Mouse (Mus musculus) liver, embryonic 11.5 days (tissue): ENCODE data around the gene Mroh2a. TPM values are rescaled to one million over a fixed set of nuclear protein-coding genes. Genes with fewer than 3 reads are reported as not detected.

ENCODE experiments used
- ATAC-seq: fragments of 200-750 bp; cut with Nextera tagmentation; replicated peaks from 2 replicates; pipeline ENCODE4 v1.8.0; 2017; ENCODE audit warnings: moderate number of reproducible peaks, mild to moderate bottlenecking, moderate TSS enrichment, moderate library complexity; ENCODE audit not compliant: low FRiP score
- DNase-seq: peaks from one replicate; pipeline ENCODE4 v3.0.0-alpha.2; 2017; ENCODE audit warnings: low spot score
- H3K27ac ChIP-seq: fragments of 300-500 bp; sonication (generic); 2 replicates; pipeline ENCODE4 v1.5.1; 2014; ENCODE audit warnings: mild to moderate bottlenecking, low read depth, low read length, control low read depth
- H3K27me3 ChIP-seq: fragments of 300-500 bp; sonication (generic); replicated peaks from 2 replicates; pipeline ENCODE4 v1.6.1; 2014; ENCODE audit warnings: low read length, mixed read lengths; ENCODE audit not compliant: control insufficient read depth, insufficient read depth
- H3K36me3 ChIP-seq: fragments of 300-500 bp; sonication (generic); 2 replicates; pipeline ENCODE4 v1.6.1; 2014; ENCODE audit warnings: mild to moderate bottlenecking, low read length, moderate library complexity, mixed read lengths; ENCODE audit not compliant: control insufficient read depth, insufficient read depth
- H3K4me1 ChIP-seq: fragments of 300-500 bp; sonication (generic); replicated peaks from 2 replicates; pipeline ENCODE4 v1.6.1; 2014; ENCODE audit warnings: low read length, mixed read lengths; ENCODE audit not compliant: control insufficient read depth, insufficient read depth
- H3K4me2 ChIP-seq: fragments of 300-500 bp; sonication (generic); 2 replicates; pipeline ENCODE4 v1.6.1; 2014; ENCODE audit warnings: mild to moderate bottlenecking, control low read depth, moderate library complexity
- H3K4me3 ChIP-seq: fragments of 300-500 bp; sonication (generic); 2 replicates; pipeline ENCODE4 v1.5.1; 2014; ENCODE audit warnings: low read depth, low read length, control low read depth
- H3K9ac ChIP-seq: fragments of 300-500 bp; sonication (generic); 2 replicates; pipeline ENCODE4 v1.6.1; 2014; ENCODE audit warnings: low read depth, low read length, control low read depth
- H3K9me3 ChIP-seq: fragments of 300-500 bp; sonication (generic); 2 replicates; pipeline ENCODE4 v1.6.1; 2016; ENCODE audit warnings: low read length, inconsistent platforms, mixed read lengths; ENCODE audit not compliant: control insufficient read depth
- WGBS: fragments of 180-500 bp; shearing (Covaris S2); extraction: QIAGEN DNeasy Blood & Tissue Kit; methylation state at CpG from one replicate; pipeline ENCODE4 v1.1.7; 2014; 5-methylcytosine and 5-hydroxymethylcytosine counted together
- polyA plus RNA-seq: library from polyadenylated mRNA; unstranded; fragments of >200 nt; fragmentation: Nextera tagmentation; extraction: Ambion mirVana; gene quantifications from 2 replicates; pipeline ENCODE4 v1.2.1, GENCODE M21; 2014

The Mroh2a gene
- polyA plus RNA-seq, 1 experiment from 2014 or later, result 1.5 TPM

DNA sequence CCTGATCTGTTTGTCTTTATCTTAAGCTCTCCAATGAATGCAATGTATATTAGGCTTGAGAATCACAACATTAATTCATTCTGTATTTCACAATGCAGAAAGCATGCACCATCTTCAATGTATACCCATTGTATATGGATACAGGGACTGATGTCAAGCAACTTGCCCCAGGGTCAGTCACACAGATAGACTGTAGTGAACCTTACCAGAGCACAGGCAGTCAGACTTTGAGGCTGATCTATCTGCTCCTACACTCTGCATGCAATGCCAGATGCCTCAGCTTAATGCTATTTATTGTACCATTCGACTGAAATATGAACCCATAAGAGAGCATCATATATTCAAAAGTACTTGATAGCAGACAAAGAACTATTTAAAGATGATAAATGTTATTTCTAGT is 63.7 kb downstream of the Mroh2a start:
- no peak for DNase-seq
- Histone ChIP-seq H3K36me3 (no peaks in the 10 kb centered on the region), H3K27me3 (no peaks in the 10 kb centered on the region), H3K9ac (no peak overlapping the region), H3K9me3 (peaks cover 55% of the 10 kb centered on the region), H3K4me2 (no peak overlapping the region), H3K4me1 (no peaks in the 10 kb centered on the region), H3K27ac (no peak overlapping the region), H3K4me3 (no peak overlapping the region)
- ATAC-seq, result no peak
- 60% methylated on average over 1 of the region's 1 CpGs for WGBS

DNA sequence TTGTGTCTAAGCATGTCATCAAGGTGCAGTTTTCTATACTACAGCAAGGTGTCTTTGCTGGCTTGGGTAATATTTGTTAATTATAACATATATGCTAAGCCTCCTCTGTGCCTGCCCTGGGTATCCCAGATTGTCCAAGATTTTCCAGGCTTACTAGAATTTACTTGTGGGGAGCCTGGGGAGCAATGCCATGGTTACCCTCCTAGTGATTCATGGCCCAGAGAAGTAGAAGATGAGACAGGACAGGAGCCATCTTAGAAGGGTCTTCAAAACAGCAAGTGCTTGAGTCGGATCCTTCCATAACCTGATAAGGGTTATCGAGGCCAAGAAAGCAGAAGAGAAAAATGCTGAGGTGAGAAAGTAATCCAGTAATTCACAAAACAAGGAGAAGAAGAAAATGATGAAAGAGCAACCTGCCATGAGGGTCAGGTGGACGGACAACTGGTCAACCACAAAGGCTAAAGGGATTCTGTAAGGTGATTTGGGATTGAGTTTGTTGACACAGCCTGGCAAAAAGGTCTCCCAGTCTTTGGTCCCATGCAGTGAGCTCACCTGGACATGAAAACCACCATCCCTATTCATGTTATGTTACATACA is 64.7 kb downstream of the Mroh2a start:
- Histone ChIP-seq H3K9ac (no peak overlapping the region), H3K4me2 (no peak overlapping the region), H3K36me3 (no peaks in the 10 kb centered on the region), H3K27me3 (no peaks in the 10 kb centered on the region), H3K4me1 (no peaks in the 10 kb centered on the region), H3K4me3 (no peak overlapping the region), H3K9me3 (peaks cover 55% of the 10 kb centered on the region), H3K27ac (no peak overlapping the region)
- DNase-seq (peak; percentile 32), ATAC-seq (no peak)
- WGBS, result 60% methylated on average over 3 of the region's 3 CpGs

DNA sequence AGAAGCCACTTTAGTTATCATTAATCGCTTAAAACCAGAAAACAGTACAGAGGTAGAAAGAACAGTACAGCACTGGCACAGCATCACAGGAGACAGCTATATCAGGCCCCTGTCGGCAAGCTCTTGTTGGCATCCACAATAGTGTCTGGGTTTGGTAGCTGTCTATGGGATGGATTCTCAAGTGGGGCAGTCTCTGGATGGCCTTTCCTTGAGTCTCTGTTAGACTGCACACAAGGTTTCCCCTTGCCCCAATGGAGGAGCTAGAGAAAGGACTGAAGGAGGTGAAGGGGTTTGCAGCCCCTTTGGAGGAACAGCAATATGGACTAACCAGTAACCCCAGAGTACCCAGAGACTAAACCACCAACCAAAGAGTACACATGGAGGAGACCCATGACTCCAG is 65.3 kb downstream of the Mroh2a start:
- Histone ChIP-seq H3K9me3 (peaks cover 51% of the 10 kb centered on the region), H3K9ac (no peak overlapping the region), H3K4me1 (no peaks in the 10 kb centered on the region), H3K27me3 (no peaks in the 10 kb centered on the region), H3K27ac (no peak overlapping the region), H3K4me2 (no peak overlapping the region), H3K4me3 (no peak overlapping the region), H3K36me3 (no peaks in the 10 kb centered on the region)
- DNase-seq (peak; percentile 33), ATAC-seq (no peak)
- WGBS, result 53% methylated on average over 2 of the region's 2 CpGs

DNA sequence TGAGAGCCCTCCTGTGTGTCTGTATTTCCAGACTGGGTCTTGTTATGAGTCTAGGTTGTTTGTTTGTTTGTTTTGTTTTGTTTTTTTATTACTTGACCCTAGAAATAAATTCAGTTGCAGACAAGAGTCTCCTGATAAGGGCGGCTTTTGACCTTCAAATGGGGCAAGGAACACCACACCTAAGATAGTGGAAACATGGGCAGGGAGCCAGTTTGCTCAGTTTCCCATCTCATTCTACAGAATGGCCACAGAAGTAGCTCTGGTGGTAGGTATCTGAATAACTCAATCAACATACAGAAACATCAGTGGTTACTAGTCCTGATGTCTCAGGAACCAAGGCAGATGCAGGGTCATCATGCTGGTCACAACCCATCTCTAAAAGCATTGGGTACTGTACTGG is 67.9 kb downstream of the Mroh2a start:
- peaks cover 56% of the 10 kb centered on the region for H3K9me3 ChIP-seq
- WGBS, result 17% methylated on average over 1 of the region's 1 CpGs
- H3K27ac ChIP-seq, result no peak overlapping the region
- ATAC-seq, result no peak
- DNase-seq, result no peak
- no peak overlapping the region for H3K9ac ChIP-seq
- H3K4me1 ChIP-seq, result no peaks in the 10 kb centered on the region
- H3K4me3 ChIP-seq, result no peak overlapping the region
- no peaks in the 10 kb centered on the region for H3K27me3 ChIP-seq
- 0 out of 2 replicates have a peak, but pooled peaks cover 2% of the 10 kb centered on the region for H3K36me3 ChIP-seq
- H3K4me2 ChIP-seq, result no peak overlapping the region

DNA sequence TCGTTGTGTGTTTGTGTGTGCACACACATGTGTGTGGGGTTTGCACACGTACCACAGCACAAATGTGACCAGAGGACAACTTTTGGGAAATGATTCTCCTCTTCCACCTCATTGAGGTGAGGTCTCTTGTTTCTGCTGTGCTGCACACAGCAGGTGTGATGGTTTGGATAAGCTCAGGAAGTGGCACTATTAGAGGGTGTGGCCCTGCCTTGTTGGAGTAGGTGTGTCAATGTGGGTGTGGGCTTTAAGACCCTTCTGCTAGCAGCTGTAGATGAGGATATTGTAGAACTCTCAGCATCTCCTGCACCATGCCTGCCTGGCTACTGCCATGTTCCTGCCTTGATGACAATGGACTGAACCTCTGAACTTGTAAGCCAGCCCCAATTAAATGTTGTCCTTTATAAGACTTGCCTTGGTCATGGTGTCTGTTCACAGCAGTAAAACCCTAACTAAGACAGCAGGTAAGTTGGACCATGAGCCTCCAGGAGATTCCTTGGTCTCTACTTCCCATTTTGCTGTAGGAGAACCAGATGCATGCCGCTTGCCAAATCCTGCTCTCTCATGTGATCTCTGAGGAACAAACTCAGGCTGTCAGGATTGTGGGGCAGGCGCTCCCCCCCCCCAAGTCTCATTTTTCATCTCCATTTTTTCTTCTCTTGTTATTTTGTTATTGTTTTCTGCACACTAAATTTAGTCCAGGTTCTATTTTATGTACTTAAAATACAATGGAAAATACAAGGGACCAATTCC is 69.6 kb downstream of the Mroh2a start:
- no peak overlapping the region for H3K9ac ChIP-seq
- H3K27ac ChIP-seq, result no peak overlapping the region
- DNase-seq, result peak; percentile 34
- ATAC-seq, result 0 out of 2 replicates have a peak, but pooled peaks have one; percentile 5
- no peak overlapping the region for H3K4me3 ChIP-seq
- no peaks in the 10 kb centered on the region for H3K27me3 ChIP-seq
- no peaks in the 10 kb centered on the region for H3K4me1 ChIP-seq
- H3K4me2 ChIP-seq, result no peak overlapping the region
- 67% methylated on average over 4 of the region's 4 CpGs for WGBS
- peaks cover 63% of the 10 kb centered on the region for H3K9me3 ChIP-seq
- 0 out of 2 replicates have a peak, but pooled peaks cover 2% of the 10 kb centered on the region for H3K36me3 ChIP-seq

DNA sequence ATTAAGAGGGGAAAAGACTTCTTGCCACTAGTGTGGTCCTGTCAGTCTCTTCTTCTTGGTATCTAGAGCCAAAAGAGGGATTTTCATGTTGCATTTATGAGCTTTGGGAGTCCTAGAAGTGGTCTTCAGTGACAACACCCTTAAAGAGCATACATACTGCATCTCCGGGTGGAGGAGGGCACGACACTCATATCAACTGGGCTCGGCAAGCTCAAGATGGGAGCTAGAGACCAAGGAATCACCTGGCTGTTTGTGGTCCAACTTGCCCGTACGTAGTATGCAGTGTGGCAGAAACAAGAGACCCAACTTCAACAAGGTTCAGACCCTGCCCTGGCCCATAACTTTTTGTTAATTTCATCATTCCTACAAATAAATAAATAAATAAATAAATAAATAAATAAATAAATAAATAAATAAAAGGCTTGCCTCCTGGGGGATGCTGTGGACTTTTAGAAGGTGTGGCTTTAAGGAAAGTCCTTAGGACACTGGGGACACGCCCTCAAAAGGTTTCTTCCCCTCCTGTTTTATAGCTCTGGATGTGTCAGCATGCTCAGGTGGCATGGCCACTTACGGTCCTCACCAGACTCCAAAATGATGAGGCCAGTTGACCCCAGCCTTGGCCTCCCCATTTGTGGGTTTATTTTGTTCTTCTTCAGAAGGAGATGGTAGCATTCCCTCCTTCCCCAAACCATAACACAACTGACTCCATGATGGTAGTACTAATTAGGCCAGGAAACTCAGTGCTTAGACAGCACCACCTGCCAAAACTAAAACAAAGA is 70.9 kb downstream of the Mroh2a start:
- Histone ChIP-seq H3K4me1 (no peaks in the 10 kb centered on the region), H3K4me2 (no peak overlapping the region), H3K27me3 (no peaks in the 10 kb centered on the region), H3K36me3 (0 out of 2 replicates have a peak, but pooled peaks cover 2% of the 10 kb centered on the region), H3K9ac (no peak overlapping the region), H3K27ac (no peak overlapping the region), H3K4me3 (no peak overlapping the region), H3K9me3 (peaks cover 62% of the 10 kb centered on the region)
- WGBS, result 65% methylated on average over 7 of the region's 7 CpGs
- DNase-seq, result peak; percentile 34
- no peak for ATAC-seq

DNA sequence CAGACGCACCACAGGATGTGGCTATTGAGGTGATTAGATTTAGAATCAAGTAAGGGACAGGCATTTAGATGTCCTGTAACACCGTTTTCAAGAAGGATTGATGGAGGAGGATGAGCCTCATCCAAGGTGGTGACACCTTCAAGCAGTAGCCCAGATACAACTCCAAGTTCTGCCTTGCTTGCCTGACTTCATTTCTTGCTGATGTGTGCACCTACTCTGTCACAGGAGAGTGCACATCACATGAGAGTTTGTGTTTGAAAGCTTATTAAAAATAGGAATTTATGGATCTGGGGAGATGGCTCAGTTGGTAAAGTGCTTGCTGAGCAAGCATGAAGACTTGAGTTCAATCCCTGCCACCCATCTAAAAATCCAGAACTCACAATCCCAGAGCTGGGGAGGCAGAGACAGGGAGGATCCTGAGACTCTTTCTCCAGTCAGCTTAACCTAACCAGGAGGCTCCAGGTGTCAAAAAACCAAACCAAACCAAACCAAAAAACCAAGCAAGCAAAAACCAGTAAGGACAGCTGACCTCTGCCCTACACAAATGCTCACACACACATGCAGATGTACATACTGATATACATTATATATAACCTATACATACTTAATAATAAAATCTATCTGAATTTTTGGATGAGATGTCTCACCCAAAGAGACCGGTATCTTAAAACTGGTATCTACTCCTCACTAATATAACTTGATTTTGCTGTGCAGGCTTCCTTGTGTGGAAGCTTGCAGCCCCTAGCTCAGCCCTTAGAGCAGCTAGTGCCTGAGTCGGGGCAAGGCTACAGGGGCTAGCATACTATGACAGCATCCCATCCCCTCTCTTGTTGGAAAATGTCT is 72.1 kb downstream of the Mroh2a start:
- Histone ChIP-seq H3K36me3 (0 out of 2 replicates have a peak, but pooled peaks cover 2% of the 10 kb centered on the region), H3K4me3 (no peak overlapping the region), H3K27me3 (no peaks in the 10 kb centered on the region), H3K4me1 (no peaks in the 10 kb centered on the region), H3K9me3 (peaks cover 67% of the 10 kb centered on the region), H3K9ac (no peak overlapping the region), H3K4me2 (no peak overlapping the region), H3K27ac (no peak overlapping the region)
- DNase-seq, result no peak
- WGBS, result 56% methylated on average over 4 of the region's 4 CpGs
- no peak for ATAC-seq

DNA sequence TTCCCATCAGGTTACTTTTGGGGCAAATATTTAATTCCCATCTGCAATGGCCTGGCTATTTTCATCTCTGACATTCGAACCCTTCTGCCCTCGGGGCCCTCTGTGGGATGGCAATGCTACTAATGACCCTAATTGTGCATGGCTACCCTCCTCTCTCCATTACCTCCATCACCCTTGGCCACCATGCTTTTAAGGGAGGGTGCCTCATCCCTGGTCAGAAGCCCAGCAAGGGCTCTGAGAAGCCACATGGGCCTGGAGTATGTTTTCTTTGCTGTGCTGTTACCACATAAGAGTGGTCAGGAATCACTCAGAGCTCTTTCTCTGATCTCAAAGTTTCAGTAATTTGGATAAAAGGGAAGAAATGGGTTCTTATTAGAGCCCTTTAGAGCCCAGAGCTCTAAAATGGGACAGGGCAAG is 72.8 kb downstream of the Mroh2a start:
- ATAC-seq, result no peak
- no peak overlapping the region for H3K4me3 ChIP-seq
- no peak for DNase-seq
- peaks cover 69% of the 10 kb centered on the region for H3K9me3 ChIP-seq
- H3K36me3 ChIP-seq, result 0 out of 2 replicates have a peak, but pooled peaks cover 2% of the 10 kb centered on the region
- no peak overlapping the region for H3K9ac ChIP-seq
- H3K4me1 ChIP-seq, result no peaks in the 10 kb centered on the region
- H3K27ac ChIP-seq, result no peak overlapping the region
- no peak overlapping the region for H3K4me2 ChIP-seq
- no peaks in the 10 kb centered on the region for H3K27me3 ChIP-seq
- 79% methylated on average over 2 of the region's 2 CpGs for WGBS
